In the genomic region with DNA sequence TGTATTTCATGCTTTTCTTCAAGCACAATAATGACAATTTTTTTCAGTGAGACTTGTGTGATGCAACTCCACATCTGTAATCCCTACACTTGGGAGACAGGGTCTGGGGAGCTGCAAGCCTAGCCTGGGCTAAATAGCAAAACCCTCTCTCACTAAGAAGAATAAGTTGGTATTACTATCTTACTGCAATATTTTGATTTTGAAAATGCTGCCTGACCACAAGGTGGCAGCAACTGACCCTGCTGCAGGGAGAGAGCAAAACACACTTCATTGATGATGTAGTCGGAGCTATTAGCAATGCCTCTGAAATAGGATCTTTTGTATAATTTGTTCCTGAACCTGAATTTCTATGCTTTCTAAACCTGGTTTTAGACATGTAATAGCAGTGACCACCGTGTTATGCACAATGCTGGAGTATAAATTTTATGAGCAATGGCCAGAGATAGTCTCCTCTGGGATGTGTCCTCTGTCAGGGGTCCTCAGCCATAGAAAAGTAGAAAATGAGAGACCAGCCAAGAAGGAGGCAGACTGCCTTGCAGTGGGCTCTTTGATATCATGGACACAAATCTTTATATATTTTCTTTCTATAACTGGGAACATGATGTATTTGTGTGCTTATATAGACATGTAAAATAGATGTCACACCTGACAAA, we compare ENCODE assay signal across 9 mouse cellular contexts. TPM values are rescaled to one million over a fixed set of nuclear protein-coding genes. Genes with fewer than 3 reads are reported as not detected.
DNase-seq lines count a peak whose midpoint lies in the region; ATAC-seq and TF ChIP-seq lines count a peak whose summit lies in the region.
"Had no signal": no experiment of that assay in that cellular context is flagged by ENCODE, and none has a peak within 500 bp of the region (broad histone marks: within the 10 kb centered on the region; RNA-seq: fewer than 3 reads in every experiment).

No protein-coding gene starts in this region.

- no peak for ATAC-seq in embryonic facial prominence, embryonic 11.5 days (replicated peaks; ENCODE audit: insufficient number of reproducible peaks, low FRiP score, low TSS enrichment, low read depth)
- ATAC-seq in limb, embryonic 14.5 days (ENCODE audit: low FRiP score, low read depth): no peak
- ATAC-seq in neural tube, embryonic 13.5 days (ENCODE audit: low read depth): peak; percentile 45; the same call in 1 of the 2 replicates

- no peak overlapping the region for H3K27ac ChIP-seq in embryonic facial prominence, embryonic 11.5 days (replicated peaks; ENCODE audit: low read depth, low read length)
- no peak overlapping the region for H3K27ac ChIP-seq in limb, embryonic 14.5 days (replicated peaks; ENCODE audit: low read depth, low read length)
- no peak overlapping the region for H3K27ac ChIP-seq in neural tube, embryonic 13.5 days (replicated peaks)
- H3K27ac ChIP-seq: heart, embryonic 15.5 days had no signal

- peak; percentile 13 to 15 for DNase-seq in urinary bladder, postnatal 36 days (ENCODE audit: low spot score in 2 of 2)
- DNase-seq in urinary bladder, adult 2 months (ENCODE audit: low spot score): no peak
- DNase-seq in adrenal gland, postnatal 36 days: peak; percentile 35 to 65
- DNase-seq in embryonic facial prominence, embryonic 11.5 days (ENCODE audit: low spot score): peak; percentile 68
- DNase-seq in hindlimb bud, embryonic 11.5 days (ENCODE audit: extremely low spot score, low read depth, low spot score): peak; percentile 18
- DNase-seq in limb, embryonic 14.5 days (ENCODE audit: low spot score): peak; percentile 38
- DNase-seq in urinary bladder, adult 18-20 months (ENCODE audit: low spot score in 2 of 2): no peak

- no peak for TF ChIP-seq POLR2A in limb, embryonic 14.5 days (IDR thresholded peaks at IDR 0.05; ENCODE audit: borderline replicate concordance, extremely low read depth, insufficient read depth, insufficient read length)

- no peaks in the 10 kb centered on the region for H3K36me3 ChIP-seq in embryonic facial prominence, embryonic 11.5 days (replicated peaks; ENCODE audit: control insufficient read depth, insufficient read depth, low read depth, low read length)
- H3K36me3 ChIP-seq in limb, embryonic 14.5 days (ENCODE audit: control insufficient read depth, insufficient read depth, low read length): no peaks in the 10 kb centered on the region
- H3K36me3 ChIP-seq in neural tube, embryonic 13.5 days: no peaks in the 10 kb centered on the region
- H3K36me3 ChIP-seq: heart, embryonic 15.5 days had no signal

- H3K27me3 ChIP-seq in embryonic facial prominence, embryonic 11.5 days (ENCODE audit: control insufficient read depth, insufficient read depth, low read length): no peaks in the 10 kb centered on the region
- no peaks in the 10 kb centered on the region for H3K27me3 ChIP-seq in limb, embryonic 14.5 days (ENCODE audit: control insufficient read depth, insufficient read depth, low read length)
- no peaks in the 10 kb centered on the region for H3K27me3 ChIP-seq in neural tube, embryonic 13.5 days
- H3K27me3 ChIP-seq: heart, embryonic 15.5 days had no signal

- H3K4me2 ChIP-seq in embryonic facial prominence, embryonic 11.5 days (ENCODE audit: low read depth, low read length): no peak overlapping the region
- no peak overlapping the region for H3K4me2 ChIP-seq in limb, embryonic 14.5 days (replicated peaks; ENCODE audit: low read depth, low read length, severe bottlenecking)
- H3K4me2 ChIP-seq in neural tube, embryonic 13.5 days: no peak overlapping the region
- H3K4me2 ChIP-seq: heart, embryonic 15.5 days had no signal

- no peak overlapping the region for H3K4me3 ChIP-seq in embryonic facial prominence, embryonic 11.5 days (ENCODE audit: low read depth, low read length)
- no peak overlapping the region for H3K4me3 ChIP-seq in limb, embryonic 14.5 days (replicated peaks; ENCODE audit: low read length)
- no peak overlapping the region for H3K4me3 ChIP-seq in neural tube, embryonic 13.5 days
- H3K4me3 ChIP-seq: heart, embryonic 15.5 days had no signal

- no peak overlapping the region for H3K9ac ChIP-seq in embryonic facial prominence, embryonic 11.5 days (replicated peaks; ENCODE audit: low read length)
- H3K9ac ChIP-seq in limb, embryonic 14.5 days (ENCODE audit: low read depth, low read length, severe bottlenecking): no peak overlapping the region
- no peak overlapping the region for H3K9ac ChIP-seq in neural tube, embryonic 13.5 days
- H3K9ac ChIP-seq: heart, embryonic 15.5 days had no signal

- no peaks in the 10 kb centered on the region for H3K4me1 ChIP-seq in embryonic facial prominence, embryonic 11.5 days (ENCODE audit: control insufficient read depth, insufficient read depth, low read length)
- no peaks in the 10 kb centered on the region for H3K4me1 ChIP-seq in limb, embryonic 14.5 days (ENCODE audit: control insufficient read depth, insufficient read depth, low read length)
- no peaks in the 10 kb centered on the region for H3K4me1 ChIP-seq in neural tube, embryonic 13.5 days (replicated peaks)
- H3K4me1 ChIP-seq: heart, embryonic 15.5 days had no signal

- 23% methylated on average over 2 of the region's 2 CpGs for WGBS in embryonic facial prominence, embryonic 11.5 days
- 16% methylated on average over 2 of the region's 2 CpGs for WGBS in limb, embryonic 14.5 days
- 26% methylated on average over 2 of the region's 2 CpGs for WGBS in neural tube, embryonic 13.5 days

- H3K9me3 ChIP-seq in embryonic facial prominence, embryonic 11.5 days (replicated peaks; ENCODE audit: control insufficient read depth, low read length): no peaks in the 10 kb centered on the region
- H3K9me3 ChIP-seq in limb, embryonic 14.5 days (ENCODE audit: control insufficient read depth, low read length): no peaks in the 10 kb centered on the region
- no peaks in the 10 kb centered on the region for H3K9me3 ChIP-seq in neural tube, embryonic 13.5 days
- H3K9me3 ChIP-seq: heart, embryonic 15.5 days had no signal

RNA-seq across cellular contexts. Expression of gene Hpgds, which starts 18.5 kb away (rescaled TPM):
- 4.4 and 4.5 TPM in 2 replicates for polyA plus RNA-seq in urinary bladder, adult 2 months (2012; rRNA removed)
- total RNA-seq in adrenal gland, postnatal 36 days (2021): 1 to 10 TPM; 1.8 to 2.5 TPM
- 2.8 and 4.8 TPM in 2 replicates for polyA plus RNA-seq in embryonic facial prominence, embryonic 11.5 days (2014; fragmentation: Nextera tagmentation; extraction: Ambion mirVana)
- 7.6 and 7.7 TPM in 2 replicates for polyA plus RNA-seq in limb, embryonic 14.5 days (2012; rRNA removed)
- polyA plus RNA-seq in limb, embryonic 14.5 days (2014; fragmentation: Nextera tagmentation; extraction: Ambion mirVana): 10.0 and 11.4 TPM in 2 replicates
- polyA plus RNA-seq in neural tube, embryonic 13.5 days (2015; fragmentation: Nextera tagmentation; extraction: Ambion mirVana): 6.3 and 7.9 TPM in 2 replicates

Comparison
In these comparisons a context has a peak if more than half of its experiments do, and no peak if none do; other contexts are left out.
1. DNase-seq: peak in urinary bladder, postnatal 36 days (2 of 2), adrenal gland, postnatal 36 days (2 of 2), embryonic facial prominence, embryonic 11.5 days (single experiment), hindlimb bud, embryonic 11.5 days (single experiment) and limb, embryonic 14.5 days (single experiment); none in urinary bladder, adult 2 months (single experiment) and urinary bladder, adult 18-20 months (0 of 2).